Mouse (Mus musculus) c-Kit-positive CD71-positive TER-119-negative erythroid progenitor cells, embryonic 14.5 days (primary cell): ENCODE data around the gene Gpm6b.
A peak's percentile ranks its signal among the peaks of the same experiment; 100 is the strongest.

ENCODE experiments used
- DNase-seq: peaks from one replicate; pipeline ENCODE4 v3.0.0-alpha.2; 2013; ENCODE audit warnings: low read depth

Gene Gpm6b

GRCm38 (mm10) chrX:166304355-166304754 is 65.6 kb downstream of the Gpm6b start:
- no peak for DNase-seq

- DNase-seq: no peak
Measured at GRCm38 (mm10) chrX:166307437-166308222, 68.9 kb downstream of the Gpm6b start.

- no peak for DNase-seq
Measured at GRCm38 (mm10) chrX:166308798-166309197, 70.1 kb downstream of the Gpm6b start.

- DNase-seq: no peak
Measured at GRCm38 (mm10) chrX:166315251-166315650, 76.5 kb downstream of the Gpm6b start.

GRCm38 (mm10) chrX:166316552-166317375 is 78.1 kb downstream of the Gpm6b start:
- no peak for DNase-seq

- no peak for DNase-seq
Measured at GRCm38 (mm10) chrX:166317376-166317679, 78.6 kb downstream of the Gpm6b start.

GRCm38 (mm10) chrX:166323226-166323625 is 84.5 kb downstream of the Gpm6b start:
- DNase-seq: no peak

GRCm38 (mm10) chrX:166327621-166328020 is 88.9 kb downstream of the Gpm6b start:
- no peak for DNase-seq

GRCm38 (mm10) chrX:166328219-166328901 is 89.6 kb downstream of the Gpm6b start:
- no peak for DNase-seq

- no peak for DNase-seq
Measured at GRCm38 (mm10) chrX:166328904-166329451, 90.3 kb downstream of the Gpm6b start.

GRCm38 (mm10) chrX:166334516-166335136 is 95.9 kb downstream of the Gpm6b start:
- DNase-seq: no peak

- DNase-seq: no peak
Measured at GRCm38 (mm10) chrX:166338353-166338752, 99.6 kb downstream of the Gpm6b start.

GRCm38 (mm10) chrX:166338784-166339520 is 100.2 kb downstream of the Gpm6b start:
- DNase-seq: no peak

- no peak for DNase-seq
Measured at GRCm38 (mm10) chrX:166339911-166340310, 101.2 kb downstream of the Gpm6b start.

- DNase-seq: no peak
Measured at GRCm38 (mm10) chrX:166341795-166342194, 103.1 kb downstream of the Gpm6b start.

GRCm38 (mm10) chrX:166344228-166345015 is 105.7 kb downstream of the Gpm6b start:
- no peak for DNase-seq

GRCm38 (mm10) chrX:166348086-166348485 is 109.4 kb downstream of the Gpm6b start:
- DNase-seq: no peak

- DNase-seq: no peak
Measured at GRCm38 (mm10) chrX:166348634-166349033, 109.9 kb downstream of the Gpm6b start.

- peak; percentile 24 for DNase-seq
Measured at GRCm38 (mm10) chrX:166351790-166352189, 113.1 kb downstream of the Gpm6b start.

- DNase-seq: no peak
Measured at GRCm38 (mm10) chrX:166353412-166353811, 114.7 kb downstream of the Gpm6b start.
